In the genomic region with DNA sequence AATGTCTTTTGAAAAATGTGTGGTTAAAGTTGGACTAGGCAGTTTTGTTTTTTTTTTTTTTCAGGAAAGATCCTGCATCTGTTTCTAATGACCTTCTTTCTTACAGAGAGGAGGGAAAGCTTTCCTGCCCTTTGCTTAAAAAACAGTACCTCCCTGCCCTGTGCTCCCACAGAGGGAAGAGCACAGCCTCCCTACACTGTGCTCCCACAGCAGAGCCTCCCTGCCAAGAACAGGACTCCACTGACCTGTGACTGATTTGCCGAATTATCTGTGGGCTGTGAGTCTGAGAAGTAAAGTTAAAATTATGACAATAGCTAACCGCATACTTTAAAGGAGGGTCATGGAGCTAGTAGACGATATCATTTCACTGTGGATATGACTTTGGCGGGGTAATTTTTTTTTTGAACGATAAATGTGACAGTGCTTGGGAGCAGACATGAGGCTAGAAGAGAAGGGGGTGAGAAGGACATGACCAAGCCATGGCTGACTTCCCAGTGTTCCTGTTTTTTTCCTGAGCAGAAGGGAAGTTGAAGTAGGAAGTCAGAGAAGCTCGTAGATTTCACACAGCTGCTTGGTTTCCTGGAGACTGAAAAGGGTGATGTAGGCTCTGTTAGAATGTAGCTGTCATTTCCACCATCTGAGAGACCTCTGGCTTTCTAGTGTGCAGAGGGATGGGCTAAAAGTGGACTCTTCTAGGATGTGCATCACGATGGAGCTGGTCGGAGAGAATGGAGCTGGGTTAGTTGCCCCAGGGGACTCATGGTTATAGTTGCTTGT, we compare ENCODE assay signal across 14 mouse cellular contexts.
DNase-seq lines count a peak whose midpoint lies in the region; ATAC-seq lines count a peak whose summit lies in the region.
"Had no signal": no experiment of that assay in that cellular context is flagged by ENCODE, and none has a peak within 500 bp of the region (broad histone marks: within the 10 kb centered on the region; RNA-seq: fewer than 3 reads in every experiment).

No protein-coding gene starts in this region.

- peak overlapping the region; percentile 84 for H3K27ac ChIP-seq in kidney, embryonic 15.5 days
- H3K27ac ChIP-seq in stomach, embryonic 16.5 days (ENCODE audit: low read length), result no peak overlapping the region; the same call in 1 of the 2 replicates
- H3K27ac ChIP-seq: liver, embryonic 13.5 days; midbrain, embryonic 13.5 days; neural tube, embryonic 15.5 days had no signal

- 27% methylated on average over 8 of the region's 8 CpGs for WGBS in kidney, embryonic 15.5 days
- 46% methylated on average over 8 of the region's 8 CpGs for WGBS in stomach, embryonic 16.5 days

- no peaks in the 10 kb centered on the region for H3K27me3 ChIP-seq in kidney, embryonic 15.5 days
- no peaks in the 10 kb centered on the region for H3K27me3 ChIP-seq in stomach, embryonic 16.5 days (ENCODE audit: control insufficient read depth, insufficient read depth, low read length)
- H3K27me3 ChIP-seq: liver, embryonic 13.5 days; midbrain, embryonic 13.5 days; neural tube, embryonic 15.5 days had no signal

- H3K9me3 ChIP-seq in kidney, embryonic 15.5 days (replicated peaks), result no peaks in the 10 kb centered on the region
- H3K9me3 ChIP-seq in stomach, embryonic 16.5 days (replicated peaks; ENCODE audit: control insufficient read depth, low read length), result no peaks in the 10 kb centered on the region
- H3K9me3 ChIP-seq: liver, embryonic 13.5 days; midbrain, embryonic 13.5 days; neural tube, embryonic 15.5 days had no signal

- no peak overlapping the region for H3K4me3 ChIP-seq in kidney, embryonic 15.5 days (replicated peaks)
- H3K4me3 ChIP-seq in stomach, embryonic 16.5 days (replicated peaks; ENCODE audit: low read length), result no peak overlapping the region
- H3K4me3 ChIP-seq: liver, embryonic 13.5 days; midbrain, embryonic 13.5 days; neural tube, embryonic 15.5 days had no signal

- peak; percentile 86 for ATAC-seq in cerebellum, adult (ENCODE audit: insufficient number of reproducible peaks, low FRiP score, low TSS enrichment)
- ATAC-seq in kidney, embryonic 15.5 days (replicated peaks; ENCODE audit: low FRiP score), result peak; percentile 80
- peak; percentile 72; the same call in 1 of the 2 replicates for ATAC-seq in stomach, embryonic 16.5 days (ENCODE audit: insufficient read depth, low FRiP score)
- ATAC-seq: midbrain, embryonic 13.5 days had no signal

- no peak overlapping the region for H3K9ac ChIP-seq in kidney, embryonic 15.5 days
- no peak overlapping the region for H3K9ac ChIP-seq in stomach, embryonic 16.5 days (ENCODE audit: low read length)
- H3K9ac ChIP-seq: liver, embryonic 13.5 days; midbrain, embryonic 13.5 days; neural tube, embryonic 15.5 days had no signal

- DNase-seq in cerebellum, adult 9-10 months, result no peak
- peak; percentile 7 for DNase-seq in ovary, postnatal 14 days (ENCODE audit: low spot score)
- DNase-seq in ovary, postnatal 10 days (ENCODE audit: low spot score), result no peak
- DNase-seq in natural killer cell, adult 2 months (ENCODE audit: low spot score in 2 of 2), result no peak
- no peak for DNase-seq in embryo, embryonic 10.5 days (ENCODE audit: low spot score)
- DNase-seq: layer of hippocampus, adult 9-11 months; liver, embryonic 13.5 days; spleen, adult 18-20 months; thymus, postnatal 14 days had no signal

- peak overlapping the region; percentile 39 for H3K4me2 ChIP-seq in kidney, embryonic 15.5 days
- no peak overlapping the region for H3K4me2 ChIP-seq in stomach, embryonic 16.5 days (ENCODE audit: low read depth, low read length)
- H3K4me2 ChIP-seq: liver, embryonic 13.5 days; midbrain, embryonic 13.5 days; neural tube, embryonic 15.5 days had no signal

- no peaks in the 10 kb centered on the region for H3K36me3 ChIP-seq in kidney, embryonic 15.5 days
- H3K36me3 ChIP-seq in stomach, embryonic 16.5 days (ENCODE audit: control insufficient read depth, insufficient read depth, low read length), result no peaks in the 10 kb centered on the region
- H3K36me3 ChIP-seq: liver, embryonic 13.5 days; midbrain, embryonic 13.5 days; neural tube, embryonic 15.5 days had no signal

- peaks cover 11% of the 10 kb centered on the region; the same call in 1 of the 2 replicates for H3K4me1 ChIP-seq in kidney, embryonic 15.5 days
- H3K4me1 ChIP-seq in stomach, embryonic 16.5 days (ENCODE audit: control insufficient read depth, insufficient read depth, low read length), result no peaks in the 10 kb centered on the region
- H3K4me1 ChIP-seq: liver, embryonic 13.5 days; midbrain, embryonic 13.5 days; neural tube, embryonic 15.5 days had no signal
